Mouse (Mus musculus) urinary bladder, postnatal 10 days (tissue): Measurements from ENCODE around the gene Pik3cb.

Source experiments
- DNase-seq: peaks from one replicate; pipeline ENCODE4 v3.0.0; 2022; ENCODE audit warnings: low spot score

Gene Pik3cb

DNA sequence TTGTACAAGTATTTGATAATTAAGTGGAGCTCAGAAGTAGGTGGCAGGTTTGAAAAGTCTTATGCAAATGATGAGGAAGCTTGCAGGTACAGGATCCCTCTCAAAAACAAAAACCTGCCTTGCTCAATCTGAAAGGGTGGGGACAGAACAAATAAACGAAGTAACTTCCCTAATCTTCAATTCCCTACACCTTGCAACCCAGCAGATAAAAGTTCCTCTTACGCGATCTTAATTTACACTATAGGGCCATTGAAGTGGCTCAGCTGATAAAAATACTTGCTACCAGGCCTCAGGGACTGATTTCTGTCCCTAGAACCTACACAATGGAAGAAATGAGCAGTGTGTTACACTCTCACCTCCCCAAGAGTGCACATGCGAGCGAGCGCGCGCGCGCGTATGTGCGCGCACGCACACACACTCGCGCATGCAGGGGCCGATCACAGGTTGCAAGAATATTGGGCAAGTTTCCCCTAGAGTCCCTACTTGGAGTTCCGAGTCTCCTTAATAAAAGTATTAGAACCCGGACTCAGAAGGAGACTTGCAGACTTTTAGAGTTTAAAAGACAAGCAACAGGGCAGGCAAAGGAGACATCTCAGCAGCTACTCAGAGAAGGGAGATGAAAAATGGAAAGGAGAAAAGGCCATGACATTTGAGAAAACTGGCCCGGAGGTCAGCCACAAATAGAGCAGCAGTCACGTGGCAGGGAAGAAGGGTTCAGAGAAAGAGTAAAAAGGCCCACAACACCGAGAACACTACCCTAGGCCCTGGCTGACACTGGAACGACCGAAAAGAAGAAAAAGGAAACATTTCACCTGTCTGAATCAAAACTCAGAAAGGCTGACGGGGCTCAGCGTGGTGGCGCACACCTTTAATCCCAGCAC lies 6.7 kb upstream of the Pik3cb start:
- DNase-seq: no peak

DNA sequence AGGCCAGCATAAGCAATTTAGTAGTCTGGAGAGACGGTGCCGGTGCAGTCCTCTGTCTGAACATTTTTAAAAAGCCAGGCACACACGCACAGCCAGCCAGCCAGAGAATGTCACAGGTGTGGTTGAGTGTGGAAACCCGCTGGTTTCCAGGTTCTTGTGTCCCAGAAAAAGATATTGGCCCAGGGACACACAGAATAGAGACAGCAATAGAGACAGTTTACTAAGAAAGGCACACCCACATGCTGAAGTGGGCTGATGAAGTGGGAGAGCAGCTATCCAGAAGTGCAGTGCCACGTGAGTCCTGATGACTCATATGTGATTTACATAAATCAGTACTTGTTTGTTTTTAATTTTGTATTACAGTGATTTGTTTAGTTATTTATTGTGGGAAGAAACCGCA lies 5.3 kb upstream of the Pik3cb start:
- DNase-seq: no peak

DNA sequence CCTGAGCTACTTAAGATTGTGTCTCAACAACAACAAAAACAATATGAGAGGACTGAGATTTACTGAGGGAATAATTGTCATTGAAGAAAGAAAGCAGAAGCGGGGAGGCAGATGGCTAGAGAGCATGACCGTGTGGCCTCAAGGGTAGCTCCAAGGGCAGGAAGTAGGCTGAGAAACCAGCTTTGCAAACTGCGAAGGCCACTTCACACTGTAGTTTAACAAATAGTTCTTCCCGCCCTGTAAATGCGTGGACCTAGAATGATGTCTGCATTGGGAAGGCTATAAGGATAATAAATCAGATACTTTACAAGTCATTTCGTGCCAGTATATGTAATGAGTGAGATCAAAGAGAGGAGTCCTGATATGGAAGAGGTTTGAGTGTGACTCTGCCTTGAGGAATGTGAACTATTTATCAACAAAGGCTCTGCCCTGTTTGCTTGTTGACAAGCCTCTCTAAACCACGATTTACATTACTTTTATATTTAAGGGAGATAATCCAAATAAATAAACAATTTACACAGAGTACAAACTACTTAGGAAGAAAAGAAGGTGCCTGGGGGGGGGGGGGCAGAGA lies 4.1 kb upstream of the Pik3cb start:
- no peak for DNase-seq

DNA sequence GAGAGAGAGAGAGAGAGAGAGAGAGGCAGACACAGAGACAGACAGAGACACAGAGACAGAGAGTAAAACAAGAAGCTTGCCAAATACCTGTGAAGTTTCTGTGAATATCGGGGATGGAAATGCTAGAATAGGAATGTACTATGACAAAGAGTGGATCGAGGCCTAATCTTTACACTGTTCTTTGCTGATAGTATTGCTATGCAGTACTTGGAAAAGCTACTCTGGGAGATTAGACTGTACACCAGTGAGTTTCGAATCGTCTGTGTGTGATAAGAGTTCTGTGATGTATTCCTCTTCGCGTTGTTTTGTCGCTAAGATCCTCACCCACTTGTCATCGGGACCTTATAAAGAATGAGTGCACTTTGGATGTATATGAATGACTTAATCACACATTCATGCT lies 1.2 kb upstream of the Pik3cb start:
- DNase-seq: no peak

DNA sequence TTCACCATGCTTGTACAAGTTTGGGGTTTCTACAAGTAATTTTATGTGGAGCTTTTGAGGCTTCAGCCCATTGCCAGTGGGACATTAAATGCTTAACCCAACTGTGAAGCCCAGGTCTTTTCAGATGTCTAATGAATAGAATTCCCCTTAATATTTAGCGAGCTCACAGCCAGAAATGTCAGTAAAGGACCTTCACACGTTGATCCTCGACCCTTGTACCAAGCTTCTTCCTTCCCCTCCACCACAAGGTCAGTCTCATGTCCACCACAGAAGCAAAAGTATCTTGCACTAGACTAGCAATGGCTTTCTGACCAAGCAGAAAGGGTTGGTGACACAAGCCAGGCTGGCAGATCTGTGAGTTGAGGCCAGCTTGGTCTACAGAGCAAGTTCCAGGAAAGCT lies 750 bp upstream of the Pik3cb start:
- no peak for DNase-seq

DNA sequence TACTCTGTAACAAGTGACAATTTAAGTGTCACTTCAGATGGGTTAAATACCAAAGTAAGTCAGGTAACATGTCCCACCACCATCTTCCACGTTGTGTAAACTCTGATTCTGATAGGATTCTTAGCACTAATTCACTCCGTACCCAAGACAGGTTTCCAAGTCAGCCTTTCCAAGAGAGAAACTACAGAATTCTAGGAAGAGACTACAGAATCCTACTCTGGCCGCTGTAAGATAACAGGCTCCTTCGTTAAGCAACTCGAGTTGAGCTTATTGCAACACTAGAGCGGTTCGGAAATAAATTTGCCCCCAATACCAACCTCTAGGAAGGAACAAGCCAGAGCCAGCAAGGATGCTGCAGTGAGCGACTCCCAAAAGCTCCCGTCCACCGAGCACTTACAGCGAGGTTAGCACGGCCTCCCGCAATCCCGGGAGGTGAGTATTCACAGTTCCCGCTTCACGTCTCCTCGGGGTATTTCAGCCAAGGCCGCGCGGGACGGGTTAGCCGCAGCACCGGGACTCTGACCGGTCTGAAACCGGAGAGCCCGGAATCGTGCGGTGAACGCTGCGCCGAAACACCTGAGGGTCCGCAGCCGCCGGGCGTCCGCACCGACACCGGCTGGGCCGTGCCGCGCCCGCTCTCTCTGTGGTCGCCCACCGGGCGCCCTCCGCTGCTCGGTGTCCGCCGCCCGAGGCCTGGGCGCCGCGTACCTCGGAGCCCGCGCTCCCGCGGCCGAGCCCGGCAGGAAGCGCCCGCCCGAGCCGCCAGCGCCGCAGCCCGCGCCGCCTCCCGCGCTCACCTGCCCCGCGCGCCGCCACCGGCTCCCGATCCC lies 1.0 kb downstream of the Pik3cb start:
- no peak for DNase-seq

DNA sequence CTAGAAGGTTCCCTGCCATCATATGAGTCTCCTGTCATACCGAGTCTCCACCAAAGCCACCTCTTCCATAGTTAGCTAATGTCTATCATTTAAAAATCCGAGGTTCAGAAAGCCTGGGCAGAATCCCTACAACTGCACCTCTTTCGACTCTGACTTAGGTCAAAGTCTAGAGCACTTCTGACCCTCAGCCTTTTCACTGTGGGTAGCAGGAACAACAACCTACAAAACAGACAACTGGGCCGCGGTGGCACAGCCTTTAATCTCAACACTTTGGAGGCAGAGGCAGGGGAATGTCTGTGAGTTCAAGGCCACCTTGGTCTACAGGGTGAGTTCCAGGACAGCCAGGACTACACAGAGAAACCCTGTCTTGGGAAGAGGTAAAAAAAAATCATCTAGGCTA lies 3.1 kb downstream of the Pik3cb start:
- no peak for DNase-seq

DNA sequence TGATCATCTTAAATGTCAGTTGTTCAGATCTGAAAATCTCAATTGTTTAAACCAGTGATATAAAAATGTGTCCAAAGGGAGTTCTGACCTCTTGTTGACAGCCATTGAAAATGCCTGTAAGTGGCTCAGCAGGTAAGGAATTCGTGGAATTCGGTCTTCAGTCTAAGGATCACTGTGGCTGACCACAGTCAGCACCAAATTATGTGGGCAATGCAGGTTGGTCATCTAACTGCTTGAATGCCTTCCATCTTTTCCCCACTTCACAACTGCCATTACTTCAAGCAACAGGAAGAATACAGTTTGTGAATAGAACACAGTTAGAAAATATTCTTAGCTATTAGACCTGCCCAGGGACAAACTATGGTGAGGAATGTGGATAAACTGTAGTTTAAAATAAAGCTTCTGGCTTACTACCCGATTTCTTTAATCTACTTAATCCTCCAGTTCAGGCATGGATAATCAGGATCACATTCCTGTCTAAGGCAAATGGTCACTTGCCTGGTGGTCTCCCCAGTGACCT lies 8.4 kb downstream of the Pik3cb start:
- no peak for DNase-seq

DNA sequence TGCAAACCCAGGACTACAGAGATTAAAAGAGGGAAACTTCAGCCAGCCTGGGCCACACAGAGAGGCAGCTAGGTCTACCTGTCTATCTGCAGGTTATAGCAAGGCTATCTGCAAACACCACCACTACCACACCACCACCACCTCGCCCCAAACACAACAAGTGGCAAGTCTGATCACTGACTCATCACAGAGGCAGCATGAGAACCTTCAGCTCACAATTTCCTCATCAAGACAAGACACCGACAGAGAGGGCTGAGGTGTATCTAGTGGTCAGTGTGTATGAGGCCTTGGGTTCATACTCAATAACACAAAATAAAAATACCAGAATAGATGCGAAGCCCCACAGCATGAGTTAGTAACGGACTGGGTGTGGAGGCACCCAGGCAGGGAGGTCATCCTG lies 9.3 kb downstream of the Pik3cb start:
- no peak for DNase-seq

DNA sequence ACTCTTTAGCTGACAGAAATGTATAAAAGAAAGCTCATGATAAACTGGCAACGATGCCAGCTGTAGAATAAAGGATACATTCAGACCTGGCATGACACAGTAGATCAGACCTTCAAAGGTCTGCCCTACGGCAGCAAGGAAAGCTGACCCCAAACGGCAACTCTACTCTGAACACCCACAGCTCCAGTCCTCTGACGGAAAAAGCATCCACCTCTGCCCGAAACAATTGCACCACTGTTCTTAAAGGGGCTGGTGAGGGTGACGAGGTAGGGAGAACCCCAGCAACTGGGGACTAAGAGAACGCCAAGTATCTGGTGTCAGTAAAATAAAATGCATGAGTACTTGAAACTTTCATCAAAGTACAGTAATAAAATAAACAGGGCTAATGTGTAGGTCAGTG lies 12.8 kb downstream of the Pik3cb start:
- no peak for DNase-seq

DNA sequence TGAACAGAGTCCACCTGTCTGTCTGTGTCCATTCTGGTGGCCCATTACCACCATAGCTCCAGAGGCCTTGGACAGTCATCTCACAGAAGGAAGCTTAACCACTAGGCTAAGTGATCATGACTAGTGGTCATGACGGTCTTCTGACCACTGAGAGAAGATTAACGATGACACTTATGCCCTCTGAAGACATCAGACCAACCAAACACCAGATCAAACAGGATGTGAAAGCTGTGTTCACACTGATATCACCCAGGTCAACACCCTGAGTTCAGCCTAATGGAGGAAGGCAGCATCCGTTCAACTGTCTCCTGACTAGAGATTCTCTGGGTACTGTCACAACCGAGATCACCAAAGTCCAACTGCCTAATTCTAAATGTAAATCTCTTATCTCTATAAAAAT lies 17.7 kb downstream of the Pik3cb start:
- DNase-seq: no peak

DNA sequence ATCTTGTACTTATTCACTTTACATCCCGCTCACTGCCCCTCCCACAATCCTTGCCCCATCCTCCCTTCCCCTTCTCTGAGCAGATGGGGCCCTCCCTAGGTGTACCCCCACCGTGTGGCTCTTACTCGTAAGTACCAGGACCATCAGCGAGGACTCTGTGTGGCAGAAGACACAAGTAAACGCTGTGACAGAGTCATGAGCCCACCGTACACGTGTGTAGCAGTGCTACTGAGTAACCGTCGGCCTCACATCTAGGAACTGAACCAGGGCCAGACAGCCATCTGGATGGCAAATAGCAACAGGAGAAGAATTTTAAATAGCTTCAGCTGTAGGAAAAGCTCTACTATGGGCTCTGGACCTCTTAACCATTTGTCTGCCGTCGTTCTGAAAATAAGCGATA lies 28.0 kb downstream of the Pik3cb start:
- no peak for DNase-seq

DNA sequence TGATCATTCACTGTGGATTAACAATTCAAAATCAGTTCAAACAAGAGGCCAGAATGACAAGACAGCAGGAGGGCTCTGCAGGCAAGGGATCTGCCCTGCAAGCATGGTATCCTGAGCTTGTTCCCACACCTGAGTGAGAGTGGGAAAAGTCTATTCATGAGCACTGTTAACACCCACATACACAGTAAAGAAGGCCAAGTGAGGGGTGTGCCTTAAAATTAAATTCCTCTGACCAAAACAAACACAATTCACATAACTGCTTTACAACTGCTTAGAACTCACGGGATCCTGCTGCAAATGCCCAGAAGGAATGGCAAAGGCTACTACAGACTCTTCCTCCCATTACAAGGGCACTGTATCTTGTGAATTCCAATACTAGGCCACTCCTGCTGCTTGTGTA lies 29.3 kb downstream of the Pik3cb start:
- DNase-seq: no peak

DNA sequence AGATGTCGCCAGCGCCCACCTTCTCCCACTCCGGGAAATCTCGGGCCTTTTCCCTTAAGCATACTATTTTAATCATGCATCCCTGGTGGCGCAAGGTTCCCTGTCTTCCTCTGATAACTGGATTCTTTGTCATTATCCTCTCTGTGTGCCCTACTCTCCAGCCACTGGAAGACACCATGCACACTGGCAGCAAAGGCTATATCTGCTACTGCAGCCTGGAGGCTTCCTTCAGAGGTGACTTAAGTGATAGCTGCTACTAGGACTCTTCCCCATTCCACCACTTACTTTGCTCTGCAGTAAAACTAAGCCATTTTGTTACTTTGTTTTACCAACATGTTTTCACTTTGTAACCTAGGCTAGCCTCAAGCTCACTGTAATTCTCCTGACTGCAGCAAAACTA lies 30.2 kb downstream of the Pik3cb start:
- no peak for DNase-seq

DNA sequence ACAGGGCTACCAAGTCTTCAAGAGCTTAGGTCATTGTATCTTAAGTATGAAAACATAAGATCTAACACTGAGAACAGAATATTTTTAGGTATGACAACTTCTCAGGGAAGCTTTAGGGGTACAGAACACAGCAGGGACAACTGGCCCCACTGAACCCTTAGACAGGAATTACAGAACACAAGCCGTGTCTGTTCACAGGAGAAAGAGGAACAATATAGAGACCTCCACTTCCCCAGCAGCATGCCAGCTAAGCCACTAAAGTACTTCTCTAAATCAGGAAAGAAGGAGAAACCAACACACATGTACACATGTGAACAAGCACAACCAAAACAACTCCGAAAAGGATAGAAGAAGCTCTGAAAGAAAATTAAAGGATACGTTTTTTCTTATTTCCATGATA lies 30.8 kb downstream of the Pik3cb start:
- no peak for DNase-seq

DNA sequence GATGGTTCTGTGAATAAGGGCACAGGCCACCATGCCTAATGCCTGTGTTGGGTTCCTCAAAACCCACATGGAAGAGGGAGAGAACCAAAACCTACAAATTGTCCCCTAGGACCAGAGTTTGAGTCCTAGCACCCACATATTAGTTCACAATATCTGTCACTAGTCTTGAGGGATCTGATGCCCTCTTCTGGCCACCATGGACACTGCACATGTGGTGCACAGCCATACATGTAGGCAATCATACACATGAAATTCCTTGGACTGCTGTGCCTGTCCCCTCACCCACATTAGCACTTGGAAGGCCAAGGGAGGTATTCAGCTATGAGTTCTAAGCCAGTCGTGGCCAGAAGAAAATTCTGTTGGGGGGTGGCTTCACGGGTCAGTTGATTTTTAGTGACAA lies 36.0 kb downstream of the Pik3cb start:
- no peak for DNase-seq

DNA sequence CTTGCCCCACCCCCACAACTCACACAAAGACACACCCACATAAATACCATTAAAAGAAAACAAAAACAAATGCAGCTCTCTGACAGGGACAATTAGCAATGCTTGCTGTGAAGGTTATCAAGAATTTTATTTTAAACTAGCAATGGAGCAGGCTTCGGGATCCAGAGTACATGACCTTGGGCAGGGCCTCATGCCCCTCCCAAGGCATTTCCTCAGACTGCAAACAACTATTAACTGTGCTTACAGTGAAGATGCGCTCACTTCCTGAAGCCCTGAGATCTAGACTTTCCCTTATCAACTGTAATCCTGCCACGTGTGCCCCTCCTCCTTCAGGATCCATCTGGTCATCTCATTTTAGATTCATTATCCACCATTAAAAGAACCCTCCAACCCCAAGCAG lies 36.6 kb downstream of the Pik3cb start:
- no peak for DNase-seq

DNA sequence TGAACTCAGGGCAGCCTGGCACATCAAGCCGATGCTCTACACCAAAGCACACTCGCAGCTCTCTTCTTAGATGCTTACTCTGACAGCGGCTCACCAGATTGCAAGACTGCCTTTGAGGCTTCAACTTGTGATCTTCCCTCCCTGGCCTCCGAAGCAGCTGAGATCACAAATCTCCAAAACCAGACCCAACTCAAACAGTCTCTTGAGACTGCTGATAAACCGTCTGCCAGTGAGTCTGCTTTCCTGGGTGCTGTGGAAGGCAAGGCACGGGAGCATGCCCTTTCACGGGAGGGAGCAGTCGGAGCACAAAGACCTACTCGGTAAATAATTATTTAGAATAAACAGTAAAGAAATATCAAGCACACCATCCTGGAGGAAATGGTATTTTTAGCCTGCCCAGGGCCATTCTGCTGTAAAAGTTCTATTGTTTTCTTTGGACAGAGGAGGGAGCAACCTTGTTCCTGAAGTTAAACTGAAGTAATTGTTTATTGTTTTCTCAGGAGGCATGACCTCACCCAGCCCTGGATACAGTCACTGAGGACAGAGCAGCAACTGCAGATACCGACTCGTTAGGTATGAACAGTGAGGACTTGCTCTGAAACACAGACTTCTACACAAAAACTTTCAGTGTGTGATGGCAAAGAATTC lies 41.8 kb downstream of the Pik3cb start:
- DNase-seq: no peak

DNA sequence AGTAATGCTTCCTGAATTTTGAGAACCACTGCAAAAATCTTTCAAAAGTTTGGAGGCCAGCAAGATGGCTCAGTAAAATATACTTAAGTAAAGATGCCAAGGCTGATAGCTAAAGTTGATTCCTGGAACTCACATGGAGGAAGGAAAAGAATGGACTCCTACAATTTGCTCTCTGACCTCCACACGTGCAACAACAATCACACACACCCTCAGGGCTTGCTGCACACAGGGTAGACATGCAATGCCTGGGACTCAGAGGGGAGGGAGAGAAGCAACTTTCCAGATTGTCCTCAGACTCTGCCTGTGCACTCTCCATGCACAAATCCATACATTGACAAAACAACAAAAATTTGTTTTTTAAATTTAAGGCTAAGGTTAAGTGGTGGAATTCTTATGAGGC lies 42.8 kb downstream of the Pik3cb start:
- no peak for DNase-seq

DNA sequence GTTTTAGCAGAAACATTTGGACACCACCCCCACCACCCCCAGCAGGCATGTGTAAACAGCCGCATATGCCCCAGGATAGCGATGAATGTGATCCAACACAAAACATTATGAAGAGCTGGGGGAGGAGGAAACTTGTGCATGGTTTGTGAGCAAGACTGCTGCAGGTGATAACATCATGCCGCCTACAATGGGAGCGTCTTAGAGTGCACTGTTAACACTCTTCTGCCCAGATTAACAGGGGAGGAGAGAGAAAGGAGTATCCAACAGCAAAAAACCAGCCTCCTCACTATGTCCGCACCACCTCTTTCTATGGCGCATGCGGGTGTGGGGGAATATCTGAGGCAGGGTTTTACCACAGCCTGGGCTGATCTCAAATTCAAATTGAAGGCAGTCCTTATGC lies 45.2 kb downstream of the Pik3cb start:
- no peak for DNase-seq

DNA sequence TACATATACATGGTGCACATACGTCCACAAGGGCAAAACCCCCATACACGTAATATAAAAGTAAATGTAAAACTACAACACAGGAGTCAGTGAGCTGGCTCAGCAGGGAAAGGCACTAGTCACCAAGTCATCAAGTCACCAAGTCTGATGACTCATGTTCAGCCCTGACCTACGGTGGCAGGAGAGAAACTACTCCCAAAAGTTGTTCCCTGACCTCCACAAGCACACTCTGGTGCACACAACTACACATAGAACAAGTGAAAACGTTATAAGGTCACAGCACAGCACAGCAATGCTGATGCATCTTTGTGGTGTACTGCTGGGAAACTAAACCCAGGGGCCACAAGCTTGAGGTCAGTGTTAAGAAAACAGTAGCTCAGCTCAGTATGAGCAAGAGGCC lies 49.9 kb downstream of the Pik3cb start:
- DNase-seq: no peak

DNA sequence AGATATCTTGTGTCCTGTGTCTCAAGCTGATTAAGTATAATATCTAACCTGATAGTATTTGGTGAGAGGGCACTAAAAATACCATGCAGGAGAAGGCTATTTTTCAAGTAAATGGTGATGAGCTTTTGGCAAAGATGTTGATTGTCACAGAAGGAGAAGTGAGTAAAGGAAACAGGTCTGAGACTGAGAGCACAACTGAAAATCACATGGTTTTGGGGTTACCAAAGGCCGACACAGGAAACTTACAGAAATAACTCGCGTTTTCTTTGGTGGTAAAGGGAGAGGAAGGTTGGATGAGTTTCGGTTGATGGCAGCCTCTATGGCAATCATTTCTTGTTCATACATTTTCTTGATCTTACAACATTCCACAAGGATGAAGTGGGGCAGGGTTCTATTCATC lies 50.5 kb downstream of the Pik3cb start:
- DNase-seq: no peak
